Mouse (Mus musculus): ENCODE results near the gene Hccs. TPM values are rescaled to one million over a fixed set of nuclear protein-coding genes. Genes with fewer than 3 reads are reported as not detected.

The Hccs gene
- polyA plus RNA-seq, 1 experiment: 7.8 TPM

DNA sequence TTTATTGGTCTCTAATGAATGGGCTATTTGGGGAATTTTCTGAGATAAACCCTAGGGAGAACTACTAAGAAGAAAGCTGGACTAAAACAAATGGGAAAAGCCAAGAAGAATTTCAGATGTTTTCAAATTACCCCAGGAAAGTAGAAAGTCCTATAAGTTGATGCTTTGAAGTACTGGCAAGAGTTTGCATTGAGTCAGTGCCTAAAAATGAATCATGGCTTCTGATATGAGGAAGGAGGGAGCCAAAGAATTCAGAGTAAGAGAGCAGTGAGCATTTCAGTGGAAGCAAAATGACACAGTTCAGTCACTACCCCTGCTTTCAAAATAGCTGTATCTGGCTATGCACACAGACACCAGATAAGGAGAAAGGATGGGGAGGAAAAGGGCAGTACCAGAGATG is 63.4 kb downstream of the Hccs start:
- H3K27me3 ChIP-seq (ENCODE audit: control insufficient read depth, insufficient read depth, insufficient read length): no peaks in the 10 kb centered on the region
- no peaks in the 10 kb centered on the region for H3K79me3 ChIP-seq (ENCODE audit: low read depth)
- no peak overlapping the region for H3ac ChIP-seq (ENCODE audit: control insufficient read depth, insufficient read length, low read depth)
- TF ChIP-seq FOSL1 (IDR thresholded peaks at IDR 0.05; ENCODE audit: insufficient read depth, low read length, poor library complexity, severe bottlenecking): no peak
- no peak for TF ChIP-seq MYOD1 (IDR thresholded peaks at IDR 0.05; ENCODE audit: control insufficient read depth, insufficient read length, low read depth)
- TF ChIP-seq CTCF (IDR thresholded peaks at IDR 0.05; ENCODE audit: control insufficient read depth, insufficient read depth, insufficient read length): no peak
- no peak for TF ChIP-seq MYOG (IDR thresholded peaks at IDR 0.05; ENCODE audit: control insufficient read depth, extremely low read depth, insufficient read length)
- TF ChIP-seq USF1 (IDR thresholded peaks at IDR 0.05; ENCODE audit: low read depth): no peak
- TF ChIP-seq CEBPB (IDR thresholded peaks at IDR 0.05; ENCODE audit: low read depth): no peak
- no peak for TF ChIP-seq MAX (IDR thresholded peaks at IDR 0.05)
- no peaks in the 10 kb centered on the region for H3K36me3 ChIP-seq (ENCODE audit: control insufficient read depth, insufficient read depth)
- H3K4me3 ChIP-seq (ENCODE audit: insufficient read depth, poor library complexity, severe bottlenecking): no peak overlapping the region
- no peaks in the 10 kb centered on the region for H3K79me2 ChIP-seq (ENCODE audit: control insufficient read depth, insufficient read depth)

DNA sequence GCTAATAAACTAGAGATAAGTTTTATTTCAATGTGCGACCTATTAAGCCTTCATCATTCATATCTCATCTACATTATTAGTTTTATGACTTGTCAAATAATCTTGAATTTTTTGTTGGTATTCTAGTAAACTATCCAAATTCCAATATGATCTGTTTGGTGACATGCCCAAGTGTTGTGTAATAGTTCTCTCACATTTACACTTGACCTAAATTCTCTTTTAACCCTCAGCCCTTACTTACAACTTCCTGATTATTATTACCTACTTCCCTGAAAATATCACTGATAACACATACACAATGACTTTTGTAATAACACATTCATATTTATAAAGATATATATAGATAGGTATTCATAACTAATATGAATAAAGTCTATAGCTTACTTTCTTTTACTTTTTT is 64.3 kb downstream of the Hccs start:
- TF ChIP-seq MYOD1 (IDR thresholded peaks at IDR 0.05; ENCODE audit: control insufficient read depth, insufficient read length, low read depth) (no peak), USF1 (IDR thresholded peaks at IDR 0.05; ENCODE audit: low read depth) (no peak), MAX (IDR thresholded peaks at IDR 0.05) (no peak), MYOG (IDR thresholded peaks at IDR 0.05; ENCODE audit: control insufficient read depth, extremely low read depth, insufficient read length) (no peak), CEBPB (IDR thresholded peaks at IDR 0.05; ENCODE audit: low read depth) (no peak), CTCF (IDR thresholded peaks at IDR 0.05; ENCODE audit: control insufficient read depth, insufficient read depth, insufficient read length) (no peak), FOSL1 (IDR thresholded peaks at IDR 0.05; ENCODE audit: insufficient read depth, low read length, poor library complexity, severe bottlenecking) (no peak)
- Histone ChIP-seq H3K27me3 (ENCODE audit: control insufficient read depth, insufficient read depth, insufficient read length) (no peaks in the 10 kb centered on the region), H3K36me3 (ENCODE audit: control insufficient read depth, insufficient read depth) (no peaks in the 10 kb centered on the region), H3ac (ENCODE audit: control insufficient read depth, insufficient read length, low read depth) (no peak overlapping the region), H3K79me2 (ENCODE audit: control insufficient read depth, insufficient read depth) (no peaks in the 10 kb centered on the region), H3K79me3 (ENCODE audit: low read depth) (no peaks in the 10 kb centered on the region), H3K4me3 (ENCODE audit: insufficient read depth, poor library complexity, severe bottlenecking) (no peak overlapping the region)

- Histone ChIP-seq H3K4me3 (ENCODE audit: insufficient read depth, poor library complexity, severe bottlenecking) (no peak overlapping the region), H3K27me3 (ENCODE audit: control insufficient read depth, insufficient read depth, insufficient read length) (no peaks in the 10 kb centered on the region), H3K36me3 (ENCODE audit: control insufficient read depth, insufficient read depth) (no peaks in the 10 kb centered on the region), H3K79me3 (ENCODE audit: low read depth) (no peaks in the 10 kb centered on the region), H3ac (ENCODE audit: control insufficient read depth, insufficient read length, low read depth) (no peak overlapping the region), H3K79me2 (ENCODE audit: control insufficient read depth, insufficient read depth) (no peaks in the 10 kb centered on the region)
- no peak for TF ChIP-seq MAX (IDR thresholded peaks at IDR 0.05)
- TF ChIP-seq FOSL1 (IDR thresholded peaks at IDR 0.05; ENCODE audit: insufficient read depth, low read length, poor library complexity, severe bottlenecking): no peak
- no peak for TF ChIP-seq MYOD1 (IDR thresholded peaks at IDR 0.05; ENCODE audit: control insufficient read depth, insufficient read length, low read depth)
- no peak for TF ChIP-seq CEBPB (IDR thresholded peaks at IDR 0.05; ENCODE audit: low read depth)
- TF ChIP-seq MYOG (IDR thresholded peaks at IDR 0.05; ENCODE audit: control insufficient read depth, extremely low read depth, insufficient read length): no peak
- TF ChIP-seq USF1 (IDR thresholded peaks at IDR 0.05; ENCODE audit: low read depth): no peak
- TF ChIP-seq CTCF (IDR thresholded peaks at IDR 0.05; ENCODE audit: control insufficient read depth, insufficient read depth, insufficient read length): no peak
Observed at GRCm38 (mm10) chrX:169222357-169223062, 97.7 kb downstream of the Hccs start.

GRCm38 (mm10) chrX:169220064-169220463 is 100.1 kb downstream of the Hccs start:
- no peaks in the 10 kb centered on the region for H3K79me2 ChIP-seq (ENCODE audit: control insufficient read depth, insufficient read depth)
- H3K79me3 ChIP-seq (ENCODE audit: low read depth): no peaks in the 10 kb centered on the region
- no peak for TF ChIP-seq MYOD1 (IDR thresholded peaks at IDR 0.05; ENCODE audit: control insufficient read depth, insufficient read length, low read depth)
- TF ChIP-seq CEBPB (IDR thresholded peaks at IDR 0.05; ENCODE audit: low read depth): no peak
- TF ChIP-seq FOSL1 (IDR thresholded peaks at IDR 0.05; ENCODE audit: insufficient read depth, low read length, poor library complexity, severe bottlenecking): no peak
- TF ChIP-seq USF1 (IDR thresholded peaks at IDR 0.05; ENCODE audit: low read depth): no peak
- no peak for TF ChIP-seq CTCF (IDR thresholded peaks at IDR 0.05; ENCODE audit: control insufficient read depth, insufficient read depth, insufficient read length)
- no peak for TF ChIP-seq MYOG (IDR thresholded peaks at IDR 0.05; ENCODE audit: control insufficient read depth, extremely low read depth, insufficient read length)
- TF ChIP-seq MAX (IDR thresholded peaks at IDR 0.05): no peak
- H3ac ChIP-seq (ENCODE audit: control insufficient read depth, insufficient read length, low read depth): no peak overlapping the region
- H3K36me3 ChIP-seq (ENCODE audit: control insufficient read depth, insufficient read depth): no peaks in the 10 kb centered on the region
- H3K27me3 ChIP-seq (ENCODE audit: control insufficient read depth, insufficient read depth, insufficient read length): no peaks in the 10 kb centered on the region
- H3K4me3 ChIP-seq (ENCODE audit: insufficient read depth, poor library complexity, severe bottlenecking): no peak overlapping the region

DNA sequence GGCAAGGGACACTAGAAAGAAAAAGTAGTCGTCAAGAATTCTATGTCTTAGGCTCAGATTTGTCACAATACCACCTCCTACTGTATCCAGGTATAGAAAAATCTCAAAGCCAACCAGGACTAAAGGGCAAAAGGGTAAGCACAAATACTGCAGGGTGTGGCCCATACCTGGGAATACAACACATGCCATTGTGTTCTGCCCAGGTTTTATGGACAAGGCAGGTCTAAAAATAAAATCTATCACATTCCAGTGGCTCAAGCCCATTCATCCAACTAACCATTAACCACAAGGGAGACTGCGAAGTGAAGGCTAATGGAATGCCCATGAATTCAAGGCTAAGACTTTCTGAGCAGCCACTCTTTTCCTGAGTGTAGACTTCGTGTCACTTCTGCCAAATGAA is 110.2 kb downstream of the Hccs start:
- no peak overlapping the region for H3ac ChIP-seq (ENCODE audit: control insufficient read depth, insufficient read length, low read depth)
- H3K36me3 ChIP-seq (ENCODE audit: control insufficient read depth, insufficient read depth): no peaks in the 10 kb centered on the region
- H3K27me3 ChIP-seq (ENCODE audit: control insufficient read depth, insufficient read depth, insufficient read length): no peaks in the 10 kb centered on the region
- TF ChIP-seq MAX (IDR thresholded peaks at IDR 0.05) (no peak), FOSL1 (IDR thresholded peaks at IDR 0.05; ENCODE audit: insufficient read depth, low read length, poor library complexity, severe bottlenecking) (no peak), CEBPB (IDR thresholded peaks at IDR 0.05; ENCODE audit: low read depth) (no peak), CTCF (IDR thresholded peaks at IDR 0.05; ENCODE audit: control insufficient read depth, insufficient read depth, insufficient read length) (no peak), USF1 (IDR thresholded peaks at IDR 0.05; ENCODE audit: low read depth) (no peak), MYOG (IDR thresholded peaks at IDR 0.05; ENCODE audit: control insufficient read depth, extremely low read depth, insufficient read length) (no peak)
- no peak overlapping the region for H3K4me3 ChIP-seq (ENCODE audit: insufficient read depth, poor library complexity, severe bottlenecking)
- H3K79me3 ChIP-seq (ENCODE audit: low read depth): no peaks in the 10 kb centered on the region
- H3K79me2 ChIP-seq (ENCODE audit: control insufficient read depth, insufficient read depth): no peaks in the 10 kb centered on the region

Other genes with a start within 250 kb of the Hccs start
- not detected for gene Amelx, start 133.2 kb downstream of the Hccs start, polyA plus RNA-seq (2012; fragmentation: generic; extraction: Trizol)